Mouse (Mus musculus) brown adipose tissue, adult 24 weeks (tissue): Measurements from ENCODE around the gene Zfp473. TPM values are rescaled to one million over a fixed set of nuclear protein-coding genes. Genes with fewer than 3 reads are reported as not detected.

ENCODE experiments used
- H3K27ac ChIP-seq: fragments of 200-500 bp; replicated peaks from 2 replicates; pipeline ENCODE4 v1.5.1; 2012; ENCODE audit warnings: low read depth, mild to moderate bottlenecking, low read length
- H3K4me1 ChIP-seq: fragments of 200-500 bp; 2 replicates; pipeline ENCODE4 v1.6.1; 2012; ENCODE audit warnings: low read length, mixed read lengths; ENCODE audit not compliant: control insufficient read depth, insufficient read depth, insufficient read length
- H3K4me3 ChIP-seq: fragments of 200-500 bp; 2 replicates; pipeline ENCODE4 v1.5.1; 2012; ENCODE audit warnings: low read depth, mild to moderate bottlenecking, low read length, moderate library complexity; ENCODE audit not compliant: insufficient read depth
- polyA plus RNA-seq: library from polyadenylated mRNA; stranded (reverse); fragments of >200 nt; gene quantifications from 2 replicates; pipeline ENCODE4 v1.2.4, GENCODE M21; 2012; ENCODE audit not compliant: missing spikeins, insufficient read depth, insufficient read length

Zfp473 gene
- polyA plus RNA-seq, 1 experiment, result not detected

DNA sequence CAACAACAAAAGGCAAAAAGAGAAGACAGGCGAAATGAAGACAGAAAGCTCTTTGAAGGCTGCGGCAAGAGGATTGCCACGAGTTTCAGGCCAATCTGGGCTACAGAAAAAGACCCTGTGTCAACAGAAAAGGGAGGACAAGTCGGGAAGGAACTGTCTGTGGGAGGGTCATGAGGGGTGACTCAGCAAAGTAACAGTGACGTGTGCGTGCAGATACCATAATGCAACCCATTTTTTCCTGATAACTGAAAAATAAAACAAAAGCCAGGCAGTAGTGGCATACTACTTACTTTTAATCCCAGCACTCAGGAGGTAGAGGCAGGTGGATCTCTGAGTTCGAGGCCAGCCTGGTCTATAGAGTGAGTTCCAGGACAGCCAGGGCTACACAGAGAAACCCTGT lies 52.9 kb downstream of the Zfp473 start:
- no peaks in the 10 kb centered on the region; the same call in 1 of the 2 replicates for H3K4me1 ChIP-seq
- no peak overlapping the region for H3K27ac ChIP-seq
- H3K4me3 ChIP-seq, result no peak overlapping the region

DNA sequence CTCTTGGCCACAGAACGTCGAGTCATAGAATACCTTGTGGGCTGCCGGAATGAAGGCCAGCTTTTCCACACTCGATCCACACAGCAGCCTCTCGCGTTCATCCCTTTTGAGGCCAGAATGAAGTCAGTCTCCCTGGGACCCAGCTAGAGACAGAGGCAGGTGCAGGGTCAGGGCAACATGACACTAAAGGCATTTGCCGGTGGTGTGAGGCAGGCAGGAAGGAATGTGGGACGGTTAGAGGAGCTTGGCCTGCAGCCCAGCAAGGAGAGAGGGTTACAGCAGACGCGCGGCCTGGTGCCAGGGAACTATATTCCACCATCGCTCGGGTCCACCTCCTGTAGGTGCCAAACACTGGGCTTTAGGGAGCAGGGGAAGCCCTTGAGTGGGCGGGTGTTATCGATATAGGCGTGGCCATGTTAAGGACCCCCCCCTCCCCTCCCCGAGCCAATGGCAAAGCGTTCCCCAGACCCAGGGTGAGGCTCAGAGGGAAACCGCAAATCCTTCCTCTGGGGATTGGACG lies 53.6 kb downstream of the Zfp473 start:
- Histone ChIP-seq H3K4me1 (no peaks in the 10 kb centered on the region; the same call in 1 of the 2 replicates), H3K4me3 (no peak overlapping the region), H3K27ac (no peak overlapping the region)

DNA sequence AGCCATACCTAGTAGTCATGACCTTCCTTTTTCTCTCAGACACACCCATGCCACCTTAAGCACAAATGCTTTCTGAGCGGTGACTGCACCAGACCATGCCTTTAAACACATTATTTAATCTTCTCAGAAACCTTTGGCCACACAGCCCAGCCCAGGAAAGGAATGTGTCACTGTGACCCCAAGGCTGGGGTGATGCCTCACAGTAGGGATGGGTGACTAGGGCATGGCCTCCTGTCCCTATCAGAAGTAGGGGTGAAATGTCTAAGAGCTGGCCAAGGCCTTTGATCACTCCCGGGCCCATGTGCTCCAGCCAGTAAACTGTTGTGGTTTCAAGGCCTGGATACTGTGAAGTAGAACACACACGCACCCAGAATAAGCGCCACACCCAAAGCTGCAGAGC lies 55.6 kb downstream of the Zfp473 start:
- no peak overlapping the region for H3K27ac ChIP-seq
- H3K4me1 ChIP-seq, result no peaks in the 10 kb centered on the region; the same call in 1 of the 2 replicates

GRCm38 (mm10) chr7:44693427-44694175 lies 57.2 kb downstream of the Zfp473 start:
- H3K27ac ChIP-seq, result no peak overlapping the region
- H3K4me3 ChIP-seq, result no peak overlapping the region
- no peaks in the 10 kb centered on the region; the same call in 1 of the 2 replicates for H3K4me1 ChIP-seq

More for the DNA sequence above, 55.6 kb downstream of the Zfp473 start:
- H3K4me3 ChIP-seq, result no peak overlapping the region

DNA sequence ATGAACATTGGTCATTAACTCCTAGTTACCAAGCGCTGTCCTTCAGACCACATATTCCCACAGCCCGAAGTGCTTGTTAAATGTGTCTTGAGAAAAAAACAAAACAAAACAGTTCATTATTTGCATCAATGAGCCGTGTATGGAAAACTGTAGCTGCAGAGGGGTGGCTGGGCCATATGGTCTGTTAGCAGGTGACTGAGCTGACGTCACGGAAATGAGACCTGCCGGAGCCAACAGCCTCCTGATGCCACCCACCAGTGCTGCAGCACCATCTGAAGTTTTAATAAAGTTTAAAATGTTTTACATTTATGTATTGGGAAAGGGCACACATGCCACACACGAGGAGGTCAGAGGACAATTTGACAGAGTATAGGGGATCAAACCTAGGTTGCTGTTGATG lies 61.5 kb downstream of the Zfp473 start:
- H3K27ac ChIP-seq, result no peak overlapping the region
- no peaks in the 10 kb centered on the region for H3K4me1 ChIP-seq
- no peak overlapping the region for H3K4me3 ChIP-seq

DNA sequence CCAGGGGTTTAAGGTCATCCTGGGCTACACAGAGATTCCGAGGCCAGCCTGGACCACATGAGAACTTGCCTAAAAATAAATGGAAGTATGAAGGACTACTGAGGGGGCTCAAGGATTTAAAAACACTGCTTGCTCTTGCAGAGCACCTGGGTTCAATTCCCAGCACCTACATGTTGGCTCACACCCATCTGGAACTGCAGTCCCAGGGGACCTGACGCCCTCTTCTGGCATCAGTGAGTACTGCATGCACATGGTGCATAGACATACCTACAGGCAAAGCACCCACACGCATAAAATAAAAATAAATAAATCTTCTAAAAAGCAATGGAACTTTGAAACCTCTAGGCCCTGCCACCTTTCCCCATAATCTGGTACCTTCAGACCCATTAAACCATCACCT lies 62.0 kb downstream of the Zfp473 start:
- Histone ChIP-seq H3K4me1 (no peaks in the 10 kb centered on the region), H3K4me3 (no peak overlapping the region), H3K27ac (no peak overlapping the region)

GRCm38 (mm10) chr7:44685531-44686402 lies 65.1 kb downstream of the Zfp473 start:
- Histone ChIP-seq H3K27ac (no peak overlapping the region), H3K4me3 (no peak overlapping the region), H3K4me1 (no peaks in the 10 kb centered on the region)

- Histone ChIP-seq H3K4me1 (no peaks in the 10 kb centered on the region), H3K27ac (no peak overlapping the region), H3K4me3 (no peak overlapping the region)
Measured at GRCm38 (mm10) chr7:44683656-44684055, 67.2 kb downstream of the Zfp473 start.

Other genes starting within 250 kb of the Zfp473 start
- 10.9 and 25.7 TPM in 2 replicates for gene Mybpc2, start 226.4 kb downstream of the Zfp473 start, polyA plus RNA-seq
- not detected in 2 replicates for gene Spib, start 219.0 kb downstream of the Zfp473 start, polyA plus RNA-seq
- 2.6 and 3.9 TPM in 2 replicates for gene Pold1, start 202.2 kb downstream of the Zfp473 start, polyA plus RNA-seq
- gene Nr1h2, start 197.1 kb downstream of the Zfp473 start, polyA plus RNA-seq, result 49.1 and 54.3 TPM in 2 replicates
- gene Napsa, start 178.7 kb downstream of the Zfp473 start, polyA plus RNA-seq, result 0.96 TPM in 1 of 2 replicates, not detected in the other
- gene Kcnc3, start 160.4 kb downstream of the Zfp473 start, polyA plus RNA-seq, result 0.83 TPM in 1 of 2 replicates, not detected in the other
- gene Myh14, start 80.2 kb downstream of the Zfp473 start, polyA plus RNA-seq, result 6.8 and 7.3 TPM in 2 replicates
- gene Izumo2, start 42.3 kb downstream of the Zfp473 start, polyA plus RNA-seq, result not detected in 2 replicates
- 10.9 and 19.7 TPM in 2 replicates for gene Vrk3, start 2.6 kb downstream of the Zfp473 start, polyA plus RNA-seq
- gene Nup62, start 65.0 kb upstream of the Zfp473 start, polyA plus RNA-seq, result 8.2 and 17.3 TPM in 2 replicates
- gene Il4i1, start 65.3 kb upstream of the Zfp473 start, polyA plus RNA-seq, result 0.54 and 1.2 TPM in 2 replicates
- 252 and 500 TPM in 2 replicates for gene Atf5, start 65.6 kb upstream of the Zfp473 start, polyA plus RNA-seq
- 42.8 and 49.8 TPM in 2 replicates for gene Akt1s1, start 97.9 kb upstream of the Zfp473 start, polyA plus RNA-seq
- 24.5 and 28.2 TPM in 2 replicates for gene Tbc1d17, start 98.0 kb upstream of the Zfp473 start, polyA plus RNA-seq
- gene Pnkp, start 106.1 kb upstream of the Zfp473 start, polyA plus RNA-seq, result 15.7 and 20.2 TPM in 2 replicates
- 68.5 and 73.6 TPM in 2 replicates for gene Ptov1, start 118.7 kb upstream of the Zfp473 start, polyA plus RNA-seq
- gene Med25, start 141.7 kb upstream of the Zfp473 start, polyA plus RNA-seq, result 21.6 and 21.8 TPM in 2 replicates
- 12.7 and 17.1 TPM in 2 replicates for gene Fuz, start 145.0 kb upstream of the Zfp473 start, polyA plus RNA-seq
- gene Ap2a1, start 178.4 kb upstream of the Zfp473 start, polyA plus RNA-seq, result 21.5 and 23.0 TPM in 2 replicates
- gene Tsks, start 192.2 kb upstream of the Zfp473 start, polyA plus RNA-seq, result not detected in 2 replicates
- 0.58 and 0.75 TPM in 2 replicates for gene Cpt1c, start 223.8 kb upstream of the Zfp473 start, polyA plus RNA-seq
- gene Prmt1, start 235.5 kb upstream of the Zfp473 start, polyA plus RNA-seq, result 47.1 and 73.7 TPM in 2 replicates
- gene Irf3, start 246.6 kb upstream of the Zfp473 start, polyA plus RNA-seq, result 40.8 and 41.4 TPM in 2 replicates
- 8.9 and 9.1 TPM in 2 replicates for gene Bcl2l12, start 247.7 kb upstream of the Zfp473 start, polyA plus RNA-seq